Mouse (Mus musculus) spleen, adult 2 months (tissue): ENCODE measurements around the gene Tbx1.

ENCODE experiments used
- CTCF ChIP-seq: fragments of 200-500 bp; IDR thresholded peaks from 2 replicates; pipeline ENCODE4 v1.5.1; 2011; ENCODE audit warnings: mild to moderate bottlenecking, inconsistent platforms; ENCODE audit not compliant: insufficient read depth, insufficient read length, insufficient replicate concordance; ENCODE audit errors: extremely low read depth
- POLR2A ChIP-seq: fragments of 200-500 bp; IDR thresholded peaks from 2 replicates; pipeline ENCODE4 v1.6.1; 2011; ENCODE audit warnings: low read depth, low read length, inconsistent platforms

DNA sequence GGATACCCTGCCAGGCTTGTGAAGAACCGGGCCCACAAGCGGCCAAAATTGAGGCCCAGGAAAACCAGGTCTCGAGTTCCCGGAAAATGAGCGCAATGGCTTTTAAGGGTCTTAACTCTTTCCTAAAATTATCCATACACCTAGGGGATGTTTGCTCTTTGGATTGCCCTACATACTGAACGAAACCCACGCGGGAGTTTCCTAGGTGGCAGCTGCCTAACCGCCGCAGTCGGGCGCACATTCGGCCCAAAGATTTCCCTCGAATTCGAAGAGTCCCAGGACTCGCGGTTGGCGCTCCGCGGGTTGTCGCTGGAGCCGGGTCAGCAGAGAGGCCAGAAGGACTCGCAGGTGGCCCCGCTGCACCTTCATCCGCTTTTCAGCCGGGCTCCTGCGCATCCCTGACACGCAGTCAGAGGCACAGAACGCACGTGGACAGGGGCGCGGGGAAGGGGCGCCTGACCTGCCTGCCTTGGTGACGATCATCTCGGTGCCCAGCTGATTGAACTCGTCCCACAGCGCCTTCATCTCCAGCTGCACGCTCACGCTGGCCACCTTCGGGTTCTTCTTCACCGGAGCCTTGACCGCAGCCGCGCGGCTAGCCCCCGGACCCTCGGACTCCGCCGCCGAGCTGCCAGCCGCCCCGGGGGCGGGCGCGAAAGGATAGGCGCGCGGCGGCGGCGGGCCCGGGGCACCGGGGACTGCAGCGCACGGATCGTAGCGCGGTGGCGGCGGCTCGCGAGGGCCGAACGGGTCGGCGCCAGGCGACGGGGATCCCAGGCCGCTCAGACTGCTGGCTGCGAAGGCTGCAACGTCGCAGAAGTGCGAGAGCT lies 4.2 kb downstream of the Tbx1 start:
- no peak for TF ChIP-seq CTCF
- TF ChIP-seq POLR2A = no peak
